Mouse (Mus musculus): ENCODE measurements around the gene Pold1.

Gene Pold1

DNA sequence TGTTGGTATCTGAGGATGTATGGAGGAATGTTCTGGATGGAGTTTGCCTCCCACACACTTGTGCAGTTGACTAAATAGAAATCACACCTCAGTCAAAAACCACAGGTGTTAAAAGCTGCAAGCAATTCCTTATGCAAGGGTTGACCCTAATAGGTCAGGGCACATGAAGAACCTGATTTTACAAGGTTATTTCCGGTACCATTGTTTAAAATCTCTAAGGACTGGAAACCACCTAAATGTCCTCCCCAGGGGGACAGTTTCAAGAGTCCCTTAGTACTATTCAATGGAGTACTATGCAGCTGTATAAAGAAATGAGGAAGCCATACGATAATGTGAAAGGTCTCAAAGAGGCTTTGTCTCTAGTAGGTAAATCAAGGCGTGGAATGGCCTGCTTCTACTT lies 2.4 kb downstream of the Pold1 start:
- no peak for DNase-seq (ENCODE audit: low spot score)

DNA sequence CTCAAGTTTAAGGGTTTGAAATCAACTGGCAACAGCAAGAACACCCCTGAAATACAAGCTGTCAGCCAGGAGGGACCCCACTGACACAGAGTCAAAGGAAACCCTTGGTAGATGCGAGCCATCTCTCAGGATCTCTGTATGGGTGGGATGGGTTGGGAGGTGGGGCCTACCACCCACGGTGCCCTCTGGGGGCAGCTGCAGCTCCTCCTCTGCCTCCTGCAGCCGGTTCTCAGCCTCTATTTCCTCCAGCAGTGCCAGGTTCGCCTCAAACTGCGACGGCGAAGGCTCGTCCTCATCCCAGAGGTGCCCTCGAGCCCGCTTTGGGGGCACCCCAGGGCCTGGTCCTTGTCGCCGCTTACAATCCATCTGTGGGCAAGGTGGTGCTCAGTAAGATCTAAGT lies 5.6 kb downstream of the Pold1 start:
- no peak for DNase-seq (ENCODE audit: low spot score)

DNA sequence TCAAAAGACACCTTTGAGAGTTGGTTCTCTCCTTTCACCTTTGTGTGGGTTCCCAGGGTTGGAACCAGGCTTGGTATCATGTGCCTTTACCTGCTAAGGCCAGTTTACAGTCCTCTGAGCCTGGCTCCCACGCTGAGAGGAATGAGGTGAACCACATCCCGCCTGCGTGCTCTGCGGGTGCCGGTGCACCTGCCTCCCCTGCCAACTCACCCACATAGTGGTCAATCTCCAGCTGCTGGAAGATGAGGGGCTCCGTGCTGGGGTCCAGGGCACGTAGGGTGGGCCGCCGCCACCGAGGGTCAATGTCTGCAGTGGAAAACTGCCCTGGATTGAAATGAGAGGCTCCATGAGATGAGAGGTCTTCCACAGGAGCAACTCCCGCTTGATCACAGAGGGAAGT lies 6.1 kb downstream of the Pold1 start:
- no peak for DNase-seq (ENCODE audit: low spot score)

DNA sequence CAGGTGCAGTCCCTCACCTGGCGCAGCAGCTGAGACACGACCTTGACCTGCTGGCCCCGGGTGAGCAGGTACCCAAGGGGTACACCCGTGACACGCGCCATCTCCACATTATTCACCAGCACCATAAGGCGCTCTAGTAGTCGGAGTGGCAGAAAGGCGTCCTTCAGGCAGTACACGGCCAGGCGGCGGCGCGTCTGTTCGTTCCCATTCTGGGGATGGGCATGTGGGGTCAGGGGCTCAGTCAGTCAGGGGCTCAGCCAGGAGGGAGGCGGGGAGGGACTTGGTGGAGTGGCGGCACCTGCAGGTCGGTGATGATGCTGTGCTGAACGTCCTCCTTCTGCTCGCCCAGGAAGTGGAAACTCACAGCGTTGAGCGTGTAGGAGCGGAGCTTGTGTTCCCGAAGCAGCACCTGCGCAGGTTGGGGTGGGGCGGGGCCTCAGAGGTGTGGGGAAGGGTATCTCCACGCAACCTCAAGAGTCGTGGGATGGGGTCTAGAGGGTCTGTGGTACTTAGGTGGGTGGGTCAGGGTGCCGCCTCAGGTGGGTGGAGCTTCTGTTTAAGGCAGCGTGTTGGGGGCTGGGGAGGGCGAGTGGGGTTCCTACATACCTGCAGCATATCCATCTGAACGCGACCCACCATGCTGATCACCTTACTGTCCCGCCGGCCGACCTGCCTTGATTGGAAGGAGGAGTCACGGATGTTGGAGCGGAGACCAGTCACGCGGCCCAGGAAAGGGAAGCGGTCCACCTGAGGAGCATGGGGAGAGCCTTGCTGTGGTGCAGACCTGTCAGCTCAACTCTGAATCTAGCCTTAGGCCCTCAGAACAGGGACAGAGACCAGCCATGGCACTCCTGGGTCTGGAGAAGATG lies 9.7 kb downstream of the Pold1 start:
- no peak for DNase-seq (ENCODE audit: low spot score)

DNA sequence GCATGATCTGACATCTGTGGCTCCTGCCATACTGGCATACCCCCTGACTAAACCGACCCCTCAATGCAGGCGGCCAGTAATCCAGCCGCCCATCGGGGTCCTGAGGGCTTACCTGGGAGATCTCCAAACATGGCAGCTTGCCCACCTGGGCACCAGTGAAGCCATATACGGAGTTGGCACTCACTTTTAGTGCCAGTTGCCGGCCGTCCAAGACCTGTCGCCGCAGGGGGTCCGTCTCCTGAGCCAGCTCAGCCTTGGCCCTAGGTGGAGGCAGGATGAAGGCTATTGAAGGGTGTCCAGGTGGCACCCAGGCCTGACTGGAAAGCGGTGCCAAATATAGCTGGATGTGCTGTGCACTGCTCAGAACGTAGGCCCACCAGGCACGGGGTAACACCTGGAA lies 11.2 kb downstream of the Pold1 start:
- no peak for DNase-seq (ENCODE audit: low spot score)

DNA sequence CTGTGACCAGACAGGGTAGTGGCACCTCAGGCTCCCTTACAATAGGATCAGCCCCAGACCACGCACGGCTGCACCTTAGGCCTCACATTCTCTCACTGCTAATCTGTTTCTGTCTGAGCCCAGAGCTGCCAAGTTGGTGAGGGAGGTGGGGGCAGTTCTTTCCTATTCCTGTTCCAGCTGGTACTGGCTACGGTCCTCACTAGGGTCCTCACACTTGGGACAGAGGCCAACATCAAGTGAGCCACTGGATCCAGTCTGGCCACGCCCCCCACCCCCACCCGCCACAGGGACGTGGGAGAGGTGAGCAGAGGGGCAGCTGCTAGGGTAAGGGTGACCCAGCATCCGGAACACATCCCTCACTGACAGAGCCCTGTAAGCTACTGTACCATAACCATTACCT lies 11.6 kb downstream of the Pold1 start:
- DNase-seq (ENCODE audit: low spot score) = no peak

DNA sequence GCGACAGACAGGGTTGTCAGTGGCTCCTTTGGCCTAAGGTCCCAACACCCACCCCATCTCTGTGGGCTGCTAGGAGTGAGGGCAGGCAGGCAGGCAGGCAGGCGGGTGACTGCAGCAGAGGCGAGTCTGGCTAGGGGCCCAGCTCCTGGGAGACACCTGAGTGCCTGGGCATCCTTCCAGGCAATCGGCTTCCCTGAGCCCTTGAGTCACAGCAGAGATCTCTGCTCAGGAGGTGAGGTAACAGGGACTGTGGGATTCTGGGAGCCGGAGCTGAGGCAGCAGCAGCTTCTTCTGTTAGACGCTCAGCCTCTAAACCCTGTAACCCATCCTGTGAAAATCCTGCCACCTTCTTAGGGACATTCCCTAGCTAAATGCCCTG lies 12.1 kb downstream of the Pold1 start:
- DNase-seq (ENCODE audit: low spot score) = no peak

DNA sequence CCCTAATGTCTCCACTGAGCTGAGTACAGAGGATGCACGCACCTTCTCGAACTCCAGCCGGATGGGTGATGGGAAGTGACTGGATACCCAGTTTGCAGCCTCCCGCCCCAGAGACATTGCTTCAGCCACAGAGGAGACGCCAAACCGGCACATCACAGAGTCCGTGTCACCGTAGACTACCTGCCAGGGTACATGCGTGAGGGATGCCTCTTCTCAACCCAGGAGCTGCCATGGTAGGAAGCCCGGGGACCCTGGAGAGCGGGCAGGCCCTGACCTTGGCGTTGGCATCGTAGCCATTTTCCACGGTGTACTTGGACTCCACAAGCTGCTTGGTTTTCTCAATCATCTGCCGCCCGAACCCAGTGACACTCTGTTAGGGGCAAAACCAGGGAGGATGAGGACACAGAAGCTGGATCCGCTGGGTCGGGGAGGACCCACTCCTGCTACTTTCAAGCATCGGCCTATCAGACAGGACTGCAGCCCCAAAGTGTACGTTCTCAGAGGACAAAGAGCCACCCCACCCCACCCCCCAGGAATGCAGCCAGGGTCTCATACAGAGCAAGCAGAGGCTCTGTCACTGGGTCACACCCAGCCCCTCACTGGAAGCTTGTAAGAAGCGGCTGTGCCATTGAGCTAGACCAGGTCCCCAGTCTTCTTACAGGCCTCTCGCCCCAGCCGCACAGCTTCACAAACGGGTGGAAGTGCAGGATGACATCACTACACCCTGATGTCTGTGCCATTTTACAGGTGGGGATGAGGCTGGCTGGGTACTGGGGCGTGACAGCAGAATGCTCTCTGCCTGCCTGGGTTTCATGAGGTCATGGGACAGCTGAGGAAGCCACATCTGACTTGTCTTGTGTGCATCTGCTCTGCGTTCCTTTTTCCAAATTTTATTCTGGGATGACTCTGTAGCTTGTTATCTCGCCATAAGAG lies 12.7 kb downstream of the Pold1 start:
- DNase-seq (ENCODE audit: low spot score) = no peak

DNA sequence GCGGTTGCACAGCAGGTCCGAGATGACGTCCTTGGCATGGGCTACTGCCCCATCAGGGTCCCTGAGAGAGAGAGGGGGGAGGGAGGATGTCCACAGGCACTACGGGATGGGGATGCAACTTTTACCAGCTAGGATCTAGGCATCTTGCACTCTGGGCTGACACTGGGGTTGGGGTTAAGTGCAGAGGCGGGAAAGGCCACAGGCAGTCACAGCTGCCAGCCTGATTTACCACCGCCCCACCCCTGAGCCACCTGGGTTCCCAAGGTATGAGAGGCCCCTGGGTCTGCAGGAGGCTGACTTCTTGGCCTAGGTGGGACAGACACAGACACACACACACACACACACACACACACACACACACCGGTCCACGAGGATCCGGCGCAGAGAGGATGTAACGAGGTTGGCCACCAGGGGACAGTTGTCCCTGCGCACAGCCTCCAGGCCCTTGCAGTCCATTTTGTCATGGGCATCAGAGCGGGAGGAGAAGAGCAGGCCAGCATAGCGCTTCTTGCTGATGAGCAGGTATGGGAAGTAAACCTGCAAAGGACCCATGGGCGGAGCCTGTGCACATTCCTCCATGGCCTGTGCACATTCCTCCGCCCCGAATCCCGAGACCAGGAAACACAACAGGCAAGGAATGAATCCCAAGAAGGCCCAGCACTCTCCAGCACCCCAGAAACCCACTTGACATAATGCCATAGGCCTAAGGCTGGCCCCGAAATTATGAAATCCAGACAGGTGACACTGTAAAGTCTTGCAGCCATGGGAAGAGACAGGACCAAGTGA lies 13.8 kb downstream of the Pold1 start:
- DNase-seq (ENCODE audit: low spot score) = no peak

DNA sequence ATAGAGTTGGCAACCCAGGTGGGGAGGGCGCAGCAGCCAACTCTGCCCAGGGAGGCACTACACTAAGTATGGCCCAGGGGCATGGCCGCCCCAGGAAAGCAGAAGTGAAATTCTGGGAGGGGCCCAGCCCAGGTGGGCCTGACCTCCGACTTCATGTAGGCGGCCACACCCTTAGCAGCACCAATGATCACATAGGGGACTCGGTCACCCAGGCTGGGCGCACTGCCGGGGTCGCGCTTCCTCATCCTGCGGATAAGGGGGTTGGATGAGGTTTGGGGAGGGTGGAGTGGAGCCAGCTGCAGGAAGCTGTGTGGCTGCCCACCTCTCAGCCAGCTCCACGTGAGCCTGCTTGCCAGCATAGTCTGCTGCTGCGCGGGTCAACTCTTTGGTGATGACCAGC lies 14.4 kb downstream of the Pold1 start:
- DNase-seq (ENCODE audit: low spot score) = no peak

DNA sequence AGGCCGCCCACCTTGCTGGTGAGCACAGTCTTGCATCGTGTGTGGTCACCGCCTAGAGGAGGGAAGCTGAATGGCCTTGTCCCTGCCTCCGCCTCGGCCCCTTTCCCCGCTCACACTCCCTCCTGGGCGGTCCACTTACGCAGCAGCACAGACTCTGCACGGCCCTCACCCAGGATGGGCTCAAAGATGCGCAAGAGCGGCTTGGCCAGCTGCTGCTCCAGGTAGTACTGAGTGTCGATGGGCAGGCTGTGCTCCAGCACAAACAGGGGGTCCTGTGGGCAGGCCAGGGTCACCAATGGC lies 15.0 kb downstream of the Pold1 start:
- DNase-seq (ENCODE audit: low spot score) = no peak

DNA sequence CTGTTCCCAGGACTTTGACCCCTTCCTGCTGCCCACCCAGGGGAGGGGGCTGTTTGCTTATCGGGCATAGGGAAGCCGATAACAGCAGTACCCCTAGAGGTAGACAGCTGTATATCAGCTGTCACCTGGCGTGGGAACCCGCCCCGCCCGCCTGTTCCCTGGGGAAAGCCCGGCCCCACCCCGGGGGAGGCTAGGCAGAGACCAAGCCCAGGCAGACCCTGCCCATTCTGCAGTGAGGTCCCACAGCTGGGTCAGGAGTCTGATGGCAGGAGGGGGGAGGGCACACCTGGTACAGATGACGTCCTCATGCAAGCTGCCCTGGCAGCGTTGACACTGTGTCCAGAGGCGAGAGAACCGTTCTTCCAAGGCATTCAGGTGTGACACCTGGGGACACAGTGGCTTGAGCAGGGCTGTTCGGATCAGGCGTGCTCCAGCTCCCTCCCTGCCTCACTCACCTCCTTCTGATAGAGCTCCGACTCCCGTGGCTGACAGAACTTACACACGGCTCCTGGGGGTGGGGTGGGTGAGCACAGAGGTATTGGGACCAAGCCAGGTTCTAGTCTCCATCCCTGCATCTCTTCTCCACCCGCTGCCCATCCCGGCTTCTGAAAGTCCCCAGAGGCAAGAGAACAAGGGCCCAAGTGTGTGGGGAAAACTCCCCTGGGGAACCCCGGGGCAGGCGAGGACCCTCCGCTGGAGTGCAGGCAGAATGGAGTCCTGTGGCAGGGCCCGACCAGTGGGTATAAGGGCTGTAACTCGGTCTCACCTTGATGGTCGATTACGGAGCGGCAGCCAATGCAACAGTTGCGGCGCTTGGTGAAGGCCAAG lies 15.5 kb downstream of the Pold1 start:
- DNase-seq (ENCODE audit: low spot score) = no peak

DNA sequence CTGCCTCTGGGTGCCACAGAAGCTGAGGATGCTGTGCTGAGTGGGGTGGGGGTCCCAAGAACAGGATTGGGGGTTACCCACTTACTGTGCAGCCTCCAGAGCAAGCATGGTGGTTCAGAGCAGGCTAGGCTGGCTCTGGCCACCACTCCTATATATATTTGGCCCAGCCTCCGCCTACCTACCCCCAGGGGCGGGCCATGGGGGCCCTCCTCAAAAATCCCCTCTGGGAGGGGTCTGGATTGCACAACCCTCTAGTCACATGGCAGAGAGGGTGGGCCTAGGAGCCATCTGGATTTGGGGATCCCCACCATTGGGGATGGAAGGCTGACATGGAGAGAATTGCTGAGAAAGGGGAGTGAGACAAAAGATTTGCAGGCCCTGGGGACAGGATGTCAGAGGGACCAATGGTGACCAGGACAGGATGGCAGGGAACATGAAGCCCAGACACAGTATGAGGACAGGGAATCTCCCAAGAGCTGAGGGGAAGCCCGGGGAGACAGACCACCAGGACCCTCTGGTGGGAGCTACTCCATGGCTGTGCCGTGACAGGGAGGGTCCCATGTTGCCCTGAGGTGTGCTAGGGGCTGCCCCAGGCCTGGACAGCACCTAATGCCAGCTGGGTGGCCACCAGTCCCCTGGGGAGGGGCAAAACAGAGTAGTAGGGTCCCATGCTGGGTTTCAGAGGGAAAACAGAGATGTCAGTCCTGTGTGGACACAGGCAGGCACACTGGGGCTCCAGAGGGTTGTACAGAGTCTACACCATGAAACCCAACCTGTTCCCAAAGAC lies 16.5 kb downstream of the Pold1 start, which contains the start of gene Spib:
Spib (minus strand) TSS at position 126 of the 787 bp plus-strand sequence.
- DNase-seq (ENCODE audit: low spot score) = no peak

DNA sequence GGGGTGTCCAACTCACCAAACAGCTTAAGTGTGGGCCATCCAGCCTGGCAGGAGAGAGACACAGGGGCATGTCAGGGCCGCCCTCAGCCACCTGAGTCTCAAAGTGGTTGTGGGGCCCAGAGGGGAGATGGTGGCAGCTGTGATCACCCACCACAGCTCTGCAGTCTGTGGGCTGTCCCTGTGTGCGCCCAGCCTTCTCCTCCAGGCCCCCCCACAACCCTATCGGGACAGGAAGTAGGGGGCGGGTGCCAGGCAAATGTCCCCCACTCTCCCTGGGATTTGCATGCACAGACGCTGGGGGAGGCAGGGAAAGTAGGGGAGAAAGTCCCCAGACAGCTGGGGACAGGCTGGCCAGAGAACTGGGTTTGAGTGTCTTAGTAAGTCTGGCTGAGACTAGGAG lies 17.4 kb downstream of the Pold1 start:
- DNase-seq (ENCODE audit: low spot score) = no peak

DNA sequence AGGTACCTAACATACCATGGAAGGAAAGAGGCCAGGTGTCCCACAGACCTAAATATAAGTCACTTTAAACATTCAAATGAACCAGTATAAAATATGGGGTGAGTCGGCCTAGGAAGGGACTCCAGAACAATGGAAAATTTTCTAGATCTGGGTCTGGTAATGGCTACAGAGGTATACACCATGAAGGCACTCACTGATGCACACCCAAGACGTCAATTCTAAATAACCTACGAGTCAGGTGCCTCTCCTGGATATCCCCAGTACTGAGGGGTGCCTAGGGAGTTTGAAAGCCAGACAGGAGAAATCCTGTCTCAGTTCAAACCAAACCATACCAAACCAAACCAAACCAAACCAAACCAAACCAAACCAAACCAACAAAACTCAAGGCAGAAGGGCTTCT lies 18.1 kb downstream of the Pold1 start:
- DNase-seq (ENCODE audit: low spot score) = no peak

DNA sequence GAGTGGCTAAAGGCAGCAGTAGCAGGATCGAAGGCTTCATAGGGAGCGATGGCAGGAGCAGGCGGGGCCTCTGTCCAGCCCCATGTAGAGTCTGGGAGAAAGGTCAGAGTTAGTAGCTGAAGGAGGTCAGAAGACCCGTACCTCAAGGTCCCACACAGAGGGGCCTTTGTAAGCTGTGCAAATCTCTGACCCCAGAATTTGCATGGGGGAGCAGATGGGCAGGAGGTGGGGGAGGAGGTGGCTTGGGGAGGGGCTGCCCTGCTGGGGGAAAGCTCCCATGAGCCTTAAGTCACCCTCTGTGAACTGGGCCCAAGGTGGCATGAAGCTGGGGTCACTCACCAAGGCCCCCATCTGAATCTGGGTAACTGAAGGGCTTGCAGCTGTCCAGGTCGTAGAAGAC lies 19.1 kb downstream of the Pold1 start:
- no peak for DNase-seq (ENCODE audit: low spot score)

DNA sequence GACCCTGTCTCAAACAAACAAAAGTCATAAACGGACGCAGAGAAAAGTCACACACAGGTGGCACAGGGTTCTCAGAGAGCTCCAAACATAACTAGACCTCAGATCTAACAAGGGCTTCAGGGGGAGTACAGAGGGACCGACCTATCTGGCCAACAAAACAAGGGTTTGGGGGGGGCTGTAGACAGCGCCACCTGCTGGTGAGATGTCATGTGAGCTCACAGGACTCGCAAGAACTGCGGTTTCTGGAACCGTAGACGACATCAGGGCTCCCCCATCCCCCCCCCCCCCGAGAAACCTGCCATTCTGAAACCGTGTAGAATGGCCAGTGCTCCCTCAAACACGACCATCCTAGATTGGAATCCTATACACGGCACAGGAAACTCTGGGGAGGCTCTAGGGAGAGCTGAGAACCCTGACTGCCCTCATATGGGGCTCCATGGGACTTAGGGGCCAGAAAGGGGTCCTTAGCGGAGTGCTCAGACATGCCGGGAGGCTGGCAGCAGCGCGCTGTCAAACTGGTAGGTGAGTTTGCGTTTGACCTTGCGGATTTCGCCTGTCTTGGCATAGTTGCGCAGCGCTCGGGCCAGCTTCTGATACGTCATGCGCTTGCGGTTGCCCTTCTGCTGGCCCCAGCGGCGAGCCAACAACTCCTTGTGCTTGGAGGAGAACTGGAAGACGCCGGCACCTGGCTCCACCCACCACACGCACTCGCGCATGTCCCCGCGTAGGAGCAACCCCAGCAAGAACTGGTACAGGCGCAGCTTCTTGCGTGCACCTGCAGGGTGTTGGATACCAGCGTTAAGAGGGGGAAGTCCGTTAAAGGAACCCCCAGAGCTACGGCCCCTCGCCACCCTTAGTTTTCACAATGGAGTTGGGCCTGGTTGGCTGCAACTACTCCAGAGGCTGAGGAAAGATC lies 20.9 kb downstream of the Pold1 start:
- peak; percentile 53 for DNase-seq (ENCODE audit: low spot score)

DNA sequence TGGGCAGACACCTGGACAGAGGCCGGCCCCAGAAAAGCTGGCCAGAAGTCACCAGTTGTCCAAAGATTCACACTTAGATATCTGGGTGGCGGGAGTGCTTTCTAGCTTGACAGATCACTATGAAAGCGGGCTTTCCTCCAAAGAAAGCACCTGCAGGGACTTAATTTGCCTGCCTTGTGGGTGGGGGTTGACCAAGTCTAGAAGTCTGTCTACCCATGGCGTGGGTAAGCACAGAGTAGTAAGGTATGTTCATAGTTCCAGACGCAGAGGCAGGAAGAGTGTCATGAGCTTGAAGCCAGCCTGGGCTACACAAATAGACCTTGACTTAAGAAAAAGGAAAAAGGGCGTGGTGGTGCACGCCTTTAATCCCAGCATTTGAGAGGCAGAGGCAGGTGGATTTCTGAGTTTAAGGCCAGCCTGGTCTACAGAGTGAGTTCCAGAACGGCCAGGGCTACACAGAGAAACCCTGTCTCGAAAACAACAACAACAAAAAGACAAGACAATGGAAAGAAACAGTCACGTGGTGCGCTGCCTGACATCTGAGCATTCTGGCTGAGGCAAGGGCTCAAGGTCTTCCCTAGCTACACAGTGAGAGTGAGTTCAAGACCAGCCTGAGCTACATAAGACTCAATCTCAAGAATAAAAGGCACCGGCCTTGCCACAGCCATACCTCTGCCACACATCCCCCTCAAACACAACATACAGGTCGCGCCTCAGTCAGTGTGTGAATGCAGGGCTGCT lies 22.1 kb downstream of the Pold1 start:
- DNase-seq (ENCODE audit: low spot score) = no peak
